Mouse (Mus musculus): ENCODE measurements at regions not wholly inside any gene's neighbourhood (a gene's known extent, or its start where the extent isn't known, plus 50 kb on each side); places are given as distances from the start of the nearest gene placed in this dataset.

DNA sequence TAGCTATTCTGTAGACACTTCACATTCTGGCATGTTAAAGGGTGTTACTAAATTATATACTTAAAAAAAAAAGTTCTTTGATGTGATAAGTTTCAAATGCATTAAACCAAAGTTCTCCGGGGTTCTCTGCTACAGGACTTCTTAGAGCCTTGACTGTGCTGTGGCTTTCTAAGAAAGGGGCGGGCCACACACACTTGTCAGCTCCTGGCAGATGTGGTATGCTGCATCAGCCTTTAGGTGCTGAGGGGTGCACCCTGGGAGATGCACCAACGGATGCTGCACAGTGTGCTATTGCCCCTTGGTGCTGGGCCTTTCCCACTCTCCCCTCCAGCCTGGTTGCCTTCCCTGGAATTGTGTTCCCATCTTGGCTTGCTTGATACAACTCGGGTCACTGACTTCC, 125.0 kb downstream of the Bcl2l11 start:
- WGBS, result 13% methylated on average over 4 of the region's 4 CpGs

DNA sequence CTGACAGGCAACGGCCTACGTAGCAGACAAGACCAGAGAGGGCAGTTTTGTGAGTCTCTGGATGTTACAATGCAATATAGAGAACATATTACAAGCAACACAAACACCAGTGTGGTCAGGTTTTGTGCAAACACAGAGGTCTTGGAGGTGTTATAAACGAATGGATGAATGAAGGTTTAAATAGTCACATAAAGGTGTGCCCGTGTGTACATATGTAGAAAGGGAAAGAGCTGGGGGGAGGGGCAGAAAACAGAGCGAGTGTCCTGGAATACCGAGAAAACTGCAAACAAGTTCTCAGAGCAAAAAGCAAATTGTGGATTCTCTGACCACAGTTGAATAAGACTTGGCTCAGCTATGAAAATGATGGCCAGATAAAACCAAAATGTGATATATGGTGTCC, 130.8 kb downstream of the Bcl2l11 start:
- H3K4me1 ChIP-seq (replicated peaks; ENCODE audit: control insufficient read depth, insufficient read depth, low read length), result no peaks in the 10 kb centered on the region
- no peak overlapping the region for H3K27ac ChIP-seq (ENCODE audit: control insufficient read depth, insufficient read depth, low read length)
- H3K27me3 ChIP-seq (ENCODE audit: control insufficient read depth, insufficient read depth, low read length), result no peaks in the 10 kb centered on the region
- no peak overlapping the region for H3K4me3 ChIP-seq (ENCODE audit: control insufficient read depth, insufficient read depth, low read length)
- H3K36me3 ChIP-seq (ENCODE audit: control insufficient read depth, insufficient read depth, low read length), result no peaks in the 10 kb centered on the region
- 91% methylated on average over 6 of the region's 6 CpGs for WGBS
- TF ChIP-seq POLR2A (IDR thresholded peaks at IDR 0.05; ENCODE audit: control insufficient read depth, extremely low read depth, insufficient read depth, low read length, poor library complexity) (no peak), CTCF (IDR thresholded peaks at IDR 0.05; ENCODE audit: borderline replicate concordance, control insufficient read depth, extremely low read depth, insufficient read depth, low read length, poor library complexity) (no peak)
- DNase-seq, result no peak

More for the DNA sequence above, 125.0 kb downstream of the Bcl2l11 start:
- Histone ChIP-seq H3K27me3 (ENCODE audit: control insufficient read depth, insufficient read depth, low read length) (no peaks in the 10 kb centered on the region), H3K27ac (ENCODE audit: control insufficient read depth, insufficient read depth, low read length) (no peak overlapping the region), H3K4me3 (ENCODE audit: control insufficient read depth, insufficient read depth, low read length) (no peak overlapping the region), H3K4me1 (replicated peaks; ENCODE audit: control insufficient read depth, insufficient read depth, low read length) (peaks cover 4% of the 10 kb centered on the region; the same call in 1 of the 2 replicates), H3K36me3 (ENCODE audit: control insufficient read depth, insufficient read depth, low read length) (no peaks in the 10 kb centered on the region)
- peak; percentile 29 for DNase-seq
- TF ChIP-seq CTCF (IDR thresholded peaks at IDR 0.05; ENCODE audit: borderline replicate concordance, control insufficient read depth, extremely low read depth, insufficient read depth, low read length, poor library complexity) (no peak), POLR2A (IDR thresholded peaks at IDR 0.05; ENCODE audit: control insufficient read depth, extremely low read depth, insufficient read depth, low read length, poor library complexity) (no peak)

DNA sequence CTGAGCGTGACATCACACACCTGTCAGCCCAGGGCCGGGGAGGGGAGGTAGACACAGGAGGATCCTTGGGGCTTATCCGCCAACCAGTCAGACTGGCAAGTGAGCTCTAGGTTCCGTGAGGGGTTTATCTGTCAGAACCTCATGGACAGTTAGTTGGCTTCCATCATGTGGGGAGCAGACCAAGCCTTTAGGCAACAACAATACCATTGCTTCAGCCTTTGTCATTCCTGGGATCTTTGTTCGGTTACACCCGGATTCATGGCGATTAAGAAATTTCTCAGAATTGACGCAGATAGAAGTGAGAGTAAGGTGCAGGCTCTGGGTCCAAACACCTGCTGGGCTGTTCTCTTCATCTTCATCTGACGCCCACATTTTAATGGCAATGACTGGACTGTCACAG, 131.4 kb downstream of the Bcl2l11 start:
- H3K36me3 ChIP-seq (ENCODE audit: control insufficient read depth, insufficient read depth, low read length), result no peaks in the 10 kb centered on the region
- H3K4me3 ChIP-seq (ENCODE audit: control insufficient read depth, insufficient read depth, low read length), result no peak overlapping the region
- no peaks in the 10 kb centered on the region for H3K4me1 ChIP-seq (replicated peaks; ENCODE audit: control insufficient read depth, insufficient read depth, low read length)
- WGBS, result 85% methylated on average over 9 of the region's 9 CpGs
- no peak for DNase-seq
- no peak overlapping the region for H3K27ac ChIP-seq (ENCODE audit: control insufficient read depth, insufficient read depth, low read length)
- TF ChIP-seq CTCF (IDR thresholded peaks at IDR 0.05; ENCODE audit: borderline replicate concordance, control insufficient read depth, extremely low read depth, insufficient read depth, low read length, poor library complexity) (no peak), POLR2A (IDR thresholded peaks at IDR 0.05; ENCODE audit: control insufficient read depth, extremely low read depth, insufficient read depth, low read length, poor library complexity) (no peak)
- no peaks in the 10 kb centered on the region for H3K27me3 ChIP-seq (ENCODE audit: control insufficient read depth, insufficient read depth, low read length)

DNA sequence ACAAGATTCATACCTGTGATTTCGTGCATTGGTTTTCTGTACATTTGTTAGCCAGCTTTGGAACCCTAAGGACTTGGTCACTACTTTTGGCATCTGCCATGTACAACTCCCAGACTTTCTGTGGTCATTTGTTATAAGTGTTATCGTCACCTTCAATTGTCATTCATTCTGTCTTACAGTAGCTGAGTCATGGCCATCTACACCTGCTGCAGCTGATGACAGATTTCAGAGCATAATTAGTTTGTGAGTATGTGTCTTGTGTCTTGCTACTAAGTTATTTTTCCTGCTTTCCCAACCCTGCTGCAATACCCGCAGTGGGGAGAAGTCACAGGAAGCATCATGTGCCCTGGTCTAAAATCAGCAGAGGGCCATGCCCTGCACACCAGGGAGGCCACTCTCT, 138.0 kb downstream of the Bcl2l11 start:
- no peaks in the 10 kb centered on the region for H3K4me1 ChIP-seq (replicated peaks; ENCODE audit: control insufficient read depth, insufficient read depth, low read length)

DNA sequence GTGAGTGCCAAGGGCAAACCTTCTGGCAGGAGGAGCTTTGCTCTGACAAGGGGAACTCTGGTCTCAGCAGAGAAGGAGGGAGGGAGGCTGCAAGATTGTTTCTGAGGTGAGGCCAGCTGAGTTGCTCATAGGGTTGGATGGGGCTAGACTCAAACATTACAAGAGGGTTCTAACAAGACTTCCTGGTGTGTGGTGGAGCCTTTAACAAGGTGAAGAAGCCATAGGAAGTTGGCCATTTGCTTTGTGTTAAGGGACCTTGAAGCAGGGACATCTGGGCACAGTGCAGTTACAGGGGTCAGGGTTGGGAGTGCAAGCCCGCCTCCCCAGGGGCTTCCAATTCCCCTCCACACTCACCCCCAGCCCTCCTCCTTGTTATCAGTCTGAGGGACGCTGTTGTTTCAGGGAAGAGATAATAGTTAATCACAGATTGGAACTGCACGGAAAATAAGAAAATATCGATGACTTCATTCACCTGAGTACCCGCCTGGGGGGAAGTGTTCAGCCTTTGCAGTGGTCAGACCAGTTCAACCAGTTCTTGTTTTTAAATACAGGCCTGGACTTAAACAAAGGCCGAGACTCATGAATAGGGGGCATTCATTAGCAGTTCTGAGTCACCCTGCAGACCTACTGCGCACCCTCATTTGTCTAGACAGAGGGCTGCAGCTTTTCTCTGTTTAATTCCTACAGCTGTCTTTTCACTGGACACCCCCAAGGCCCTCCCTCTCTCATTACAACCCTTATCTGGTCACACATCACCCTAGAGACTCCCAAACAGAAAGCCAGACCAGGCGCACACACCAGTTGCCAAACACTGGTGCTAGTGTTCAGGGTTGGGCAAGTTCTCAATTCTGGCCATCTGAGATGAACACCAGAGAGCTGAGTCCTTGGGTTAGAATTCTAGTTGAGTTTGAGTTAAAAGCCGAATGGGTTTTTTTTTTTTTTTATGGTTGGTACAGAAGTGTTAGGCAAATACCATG, 139.5 kb downstream of the Bcl2l11 start:
- 91% methylated on average over 9 of the region's 9 CpGs for WGBS
- Histone ChIP-seq H3K4me1 (replicated peaks; ENCODE audit: control insufficient read depth, insufficient read depth, low read length) (no peaks in the 10 kb centered on the region), H3K27ac (ENCODE audit: control insufficient read depth, insufficient read depth, low read length) (no peak overlapping the region), H3K27me3 (ENCODE audit: control insufficient read depth, insufficient read depth, low read length) (no peaks in the 10 kb centered on the region), H3K4me3 (ENCODE audit: control insufficient read depth, insufficient read depth, low read length) (no peak overlapping the region), H3K36me3 (ENCODE audit: control insufficient read depth, insufficient read depth, low read length) (no peaks in the 10 kb centered on the region)
- DNase-seq, result no peak
- TF ChIP-seq CTCF (IDR thresholded peaks at IDR 0.05; ENCODE audit: borderline replicate concordance, control insufficient read depth, extremely low read depth, insufficient read depth, low read length, poor library complexity), result no peak
- no peak for TF ChIP-seq POLR2A (IDR thresholded peaks at IDR 0.05; ENCODE audit: control insufficient read depth, extremely low read depth, insufficient read depth, low read length, poor library complexity)

More for the DNA sequence above, 138.0 kb downstream of the Bcl2l11 start:
- TF ChIP-seq POLR2A (IDR thresholded peaks at IDR 0.05; ENCODE audit: control insufficient read depth, extremely low read depth, insufficient read depth, low read length, poor library complexity), result no peak
- TF ChIP-seq CTCF (IDR thresholded peaks at IDR 0.05; ENCODE audit: borderline replicate concordance, control insufficient read depth, extremely low read depth, insufficient read depth, low read length, poor library complexity), result no peak
- WGBS, result 98% methylated on average over 3 of the region's 3 CpGs
- Histone ChIP-seq H3K36me3 (ENCODE audit: control insufficient read depth, insufficient read depth, low read length) (no peaks in the 10 kb centered on the region), H3K27ac (ENCODE audit: control insufficient read depth, insufficient read depth, low read length) (no peak overlapping the region), H3K4me3 (ENCODE audit: control insufficient read depth, insufficient read depth, low read length) (no peak overlapping the region), H3K27me3 (ENCODE audit: control insufficient read depth, insufficient read depth, low read length) (no peaks in the 10 kb centered on the region)
- DNase-seq, result no peak

DNA sequence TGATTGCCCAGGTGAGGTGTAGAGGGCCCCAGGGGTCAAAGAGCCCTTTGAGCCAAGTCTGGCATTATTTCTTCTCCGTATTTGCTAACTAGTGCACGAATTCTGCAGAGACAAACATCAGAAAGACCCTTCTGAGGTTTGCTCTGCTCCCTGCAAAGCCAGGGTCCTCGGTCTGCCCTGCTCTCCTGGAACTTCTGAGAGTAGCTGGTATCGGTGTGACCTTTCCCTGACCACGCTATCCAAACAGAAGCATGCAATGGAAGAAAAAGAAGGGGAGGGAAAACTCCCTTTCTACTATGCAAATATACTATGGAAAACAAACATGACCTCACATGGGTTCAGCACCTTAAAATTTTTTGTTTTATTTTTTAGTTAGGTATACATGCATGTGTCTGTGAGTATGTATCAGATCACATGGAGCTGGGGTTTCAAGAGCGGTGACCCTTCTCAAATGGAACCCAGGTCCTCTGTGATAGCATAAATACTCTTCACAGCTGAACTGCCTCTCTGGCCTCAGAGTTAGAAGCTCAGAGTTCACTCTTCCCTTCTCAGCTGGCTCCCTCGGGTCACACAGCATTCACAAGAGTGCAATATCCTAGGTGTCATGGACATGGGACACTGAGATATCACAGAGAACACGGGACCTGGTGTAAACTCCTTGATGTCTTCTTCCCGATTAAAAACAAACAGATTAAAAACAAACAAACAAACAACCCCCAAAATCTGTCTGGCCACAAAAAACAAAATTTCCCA, 144.7 kb downstream of the Bcl2l11 start:
- H3K36me3 ChIP-seq (ENCODE audit: control insufficient read depth, insufficient read depth, low read length), result no peaks in the 10 kb centered on the region
- 91% methylated on average over 9 of the region's 9 CpGs for WGBS
- no peaks in the 10 kb centered on the region for H3K4me1 ChIP-seq (replicated peaks; ENCODE audit: control insufficient read depth, insufficient read depth, low read length)
- TF ChIP-seq CTCF (IDR thresholded peaks at IDR 0.05; ENCODE audit: borderline replicate concordance, control insufficient read depth, extremely low read depth, insufficient read depth, low read length, poor library complexity), result no peak
- TF ChIP-seq POLR2A (IDR thresholded peaks at IDR 0.05; ENCODE audit: control insufficient read depth, extremely low read depth, insufficient read depth, low read length, poor library complexity), result no peak
- H3K4me3 ChIP-seq (ENCODE audit: control insufficient read depth, insufficient read depth, low read length), result no peak overlapping the region
- no peak for DNase-seq
- no peaks in the 10 kb centered on the region for H3K27me3 ChIP-seq (ENCODE audit: control insufficient read depth, insufficient read depth, low read length)
- H3K27ac ChIP-seq (ENCODE audit: control insufficient read depth, insufficient read depth, low read length), result no peak overlapping the region
